Mouse (Mus musculus): ENCODE data around the gene Btbd3.

GRCm38 (mm10) chr2:138280225-138280711, 23.9 kb downstream of the Btbd3 start:
- no peak for TF ChIP-seq CTCF (IDR thresholded peaks at IDR 0.05; ENCODE audit: low read depth, low read length)
- TF ChIP-seq TAL1 (conservative IDR thresholded peaks at IDR 0.05; ENCODE audit: low read depth, low read length), result no peak
- no peak for TF ChIP-seq POLR2AphosphoS5 (IDR thresholded peaks at IDR 0.05; ENCODE audit: insufficient replicate concordance, low read depth, low read length)
- no peak for TF ChIP-seq GATA1 (IDR thresholded peaks at IDR 0.05; ENCODE audit: borderline replicate concordance, low read length)

All from G1E (cell line).